Mouse (Mus musculus): Measurements from ENCODE around the gene Nrcam. TPM values are rescaled to one million over a fixed set of nuclear protein-coding genes. Genes with fewer than 3 reads are reported as not detected.
"Not testable (repeated sequence)": the region's sequence is repeated elsewhere in the genome, so short reads cannot be mapped to it uniquely, and the experiment has no call there.

The Nrcam gene
- polyA plus RNA-seq (2015; fragmentation: Nextera tagmentation; extraction: Ambion mirVana) = 125 and 142 TPM in 2 replicates

GRCm38 (mm10) chr12:44328381-44329315 lies at the start of gene Nrcam:
Nrcam (plus strand) TSS chr12:44328885.
- Histone ChIP-seq H3K9me3 (ENCODE audit: control insufficient read depth, low read length) (no peaks in the 10 kb centered on the region), H3K36me3 (ENCODE audit: control insufficient read depth, insufficient read depth, low read length) (no peaks in the 10 kb centered on the region), H3K4me1 (ENCODE audit: control insufficient read depth, insufficient read depth, low read depth, low read length) (peaks cover 18% of the 10 kb centered on the region), H3K4me2 (ENCODE audit: low read length) (peak within 1 kb of the TSS; percentile 64), H3K9ac (ENCODE audit: low read depth, low read length) (peak within 1 kb of the TSS; percentile 86), H3K27ac (ENCODE audit: low read depth, low read length) (peak within 1 kb of the TSS; percentile 92), H3K4me3 (ENCODE audit: low read length) (peak within 1 kb of the TSS; percentile 70), H3K27me3 (replicated peaks; ENCODE audit: control insufficient read depth, insufficient read depth, low read length) (no peaks in the 10 kb centered on the region)
- peak; percentile 83 for ATAC-seq
- WGBS = 2% methylated on average over 73 of the region's 74 CpGs

- 76% methylated on average over 2 of the region's 2 CpGs for WGBS
- not testable (repeated sequence) for H3K4me2 ChIP-seq (ENCODE audit: low read length); ATAC-seq
These were observed 48.5 kb upstream of the Nrcam start for GRCm38 (mm10) chr12:44280147-44280546.

GRCm38 (mm10) chr12:44281534-44281933 lies 47.2 kb upstream of the Nrcam start:
- Histone ChIP-seq H3K36me3 (ENCODE audit: control insufficient read depth, insufficient read depth, low read length) (0 out of 2 replicates have a peak, but pooled peaks cover 2% of the 10 kb centered on the region), H3K9me3 (ENCODE audit: control insufficient read depth, low read length) (no peaks in the 10 kb centered on the region), H3K4me3 (ENCODE audit: low read length) (no peak overlapping the region), H3K27me3 (replicated peaks; ENCODE audit: control insufficient read depth, insufficient read depth, low read length) (no peaks in the 10 kb centered on the region), H3K27ac (ENCODE audit: low read depth, low read length) (no peak overlapping the region), H3K9ac (ENCODE audit: low read depth, low read length) (no peak overlapping the region), H3K4me2 (ENCODE audit: low read length) (no peak overlapping the region), H3K4me1 (ENCODE audit: control insufficient read depth, insufficient read depth, low read depth, low read length) (no peaks in the 10 kb centered on the region)
- no peak for ATAC-seq
- 89% methylated on average over 3 of the region's 3 CpGs for WGBS

More at GRCm38 (mm10) chr12:44280147-44280546, 48.5 kb upstream of the Nrcam start:
- H3K27me3 ChIP-seq (replicated peaks; ENCODE audit: control insufficient read depth, insufficient read depth, low read length); H3K9ac ChIP-seq (ENCODE audit: low read depth, low read length); H3K4me1 ChIP-seq (ENCODE audit: control insufficient read depth, insufficient read depth, low read depth, low read length); H3K9me3 ChIP-seq (ENCODE audit: control insufficient read depth, low read length); H3K4me3 ChIP-seq (ENCODE audit: low read length); H3K27ac ChIP-seq (ENCODE audit: low read depth, low read length); H3K36me3 ChIP-seq (ENCODE audit: control insufficient read depth, insufficient read depth, low read length): not testable (repeated sequence)

GRCm38 (mm10) chr12:44283378-44283777 lies 45.3 kb upstream of the Nrcam start:
- no peak for ATAC-seq
- no peak overlapping the region for H3K27ac ChIP-seq (ENCODE audit: low read depth, low read length)
- H3K36me3 ChIP-seq (ENCODE audit: control insufficient read depth, insufficient read depth, low read length) = peaks cover 2% of the 10 kb centered on the region; the same call in 1 of the 2 replicates
- no peaks in the 10 kb centered on the region for H3K4me1 ChIP-seq (ENCODE audit: control insufficient read depth, insufficient read depth, low read depth, low read length)
- H3K9ac ChIP-seq (ENCODE audit: low read depth, low read length) = no peak overlapping the region
- 85% methylated on average over 9 of the region's 9 CpGs for WGBS
- no peak overlapping the region for H3K4me2 ChIP-seq (ENCODE audit: low read length)
- no peaks in the 10 kb centered on the region for H3K27me3 ChIP-seq (replicated peaks; ENCODE audit: control insufficient read depth, insufficient read depth, low read length)
- H3K9me3 ChIP-seq (ENCODE audit: control insufficient read depth, low read length) = no peaks in the 10 kb centered on the region
- H3K4me3 ChIP-seq (ENCODE audit: low read length) = no peak overlapping the region

GRCm38 (mm10) chr12:44286992-44287391 lies 41.7 kb upstream of the Nrcam start:
- no peak overlapping the region for H3K4me3 ChIP-seq (ENCODE audit: low read length)
- 93% methylated on average over 8 of the region's 8 CpGs for WGBS
- no peak overlapping the region for H3K27ac ChIP-seq (ENCODE audit: low read depth, low read length)
- ATAC-seq = no peak
- no peaks in the 10 kb centered on the region for H3K4me1 ChIP-seq (ENCODE audit: control insufficient read depth, insufficient read depth, low read depth, low read length)
- no peak overlapping the region for H3K4me2 ChIP-seq (ENCODE audit: low read length)
- no peaks in the 10 kb centered on the region for H3K9me3 ChIP-seq (ENCODE audit: control insufficient read depth, low read length)
- peaks cover 6% of the 10 kb centered on the region for H3K36me3 ChIP-seq (ENCODE audit: control insufficient read depth, insufficient read depth, low read length)
- H3K27me3 ChIP-seq (replicated peaks; ENCODE audit: control insufficient read depth, insufficient read depth, low read length) = no peaks in the 10 kb centered on the region
- H3K9ac ChIP-seq (ENCODE audit: low read depth, low read length) = no peak overlapping the region

GRCm38 (mm10) chr12:44292281-44292680 lies 36.4 kb upstream of the Nrcam start:
- peaks cover 4% of the 10 kb centered on the region; the same call in 1 of the 2 replicates for H3K36me3 ChIP-seq (ENCODE audit: control insufficient read depth, insufficient read depth, low read length)
- H3K4me2 ChIP-seq (ENCODE audit: low read length) = no peak overlapping the region
- H3K27me3 ChIP-seq (replicated peaks; ENCODE audit: control insufficient read depth, insufficient read depth, low read length) = no peaks in the 10 kb centered on the region
- no peak overlapping the region for H3K4me3 ChIP-seq (ENCODE audit: low read length)
- no peaks in the 10 kb centered on the region for H3K9me3 ChIP-seq (ENCODE audit: control insufficient read depth, low read length)
- no peaks in the 10 kb centered on the region for H3K4me1 ChIP-seq (ENCODE audit: control insufficient read depth, insufficient read depth, low read depth, low read length)
- no peak overlapping the region for H3K27ac ChIP-seq (ENCODE audit: low read depth, low read length)
- no peak overlapping the region for H3K9ac ChIP-seq (ENCODE audit: low read depth, low read length)
- ATAC-seq = peak; percentile 67

- no peaks in the 10 kb centered on the region for H3K4me1 ChIP-seq (ENCODE audit: control insufficient read depth, insufficient read depth, low read depth, low read length)
- no peak overlapping the region for H3K4me2 ChIP-seq (ENCODE audit: low read length)
- no peaks in the 10 kb centered on the region for H3K9me3 ChIP-seq (ENCODE audit: control insufficient read depth, low read length)
- H3K36me3 ChIP-seq (ENCODE audit: control insufficient read depth, insufficient read depth, low read length) = peaks cover 8% of the 10 kb centered on the region
- H3K27ac ChIP-seq (ENCODE audit: low read depth, low read length) = no peak overlapping the region
- H3K27me3 ChIP-seq (replicated peaks; ENCODE audit: control insufficient read depth, insufficient read depth, low read length) = no peaks in the 10 kb centered on the region
- H3K9ac ChIP-seq (ENCODE audit: low read depth, low read length) = no peak overlapping the region
- no peak overlapping the region for H3K4me3 ChIP-seq (ENCODE audit: low read length)
- no peak for ATAC-seq
These were observed 27.9 kb upstream of the Nrcam start for GRCm38 (mm10) chr12:44300793-44301192.

GRCm38 (mm10) chr12:44304012-44304411 lies 24.7 kb upstream of the Nrcam start:
- Histone ChIP-seq H3K27me3 (replicated peaks; ENCODE audit: control insufficient read depth, insufficient read depth, low read length) (no peaks in the 10 kb centered on the region), H3K4me2 (ENCODE audit: low read length) (no peak overlapping the region), H3K4me1 (ENCODE audit: control insufficient read depth, insufficient read depth, low read depth, low read length) (no peaks in the 10 kb centered on the region), H3K9ac (ENCODE audit: low read depth, low read length) (no peak overlapping the region), H3K9me3 (ENCODE audit: control insufficient read depth, low read length) (no peaks in the 10 kb centered on the region), H3K4me3 (ENCODE audit: low read length) (no peak overlapping the region), H3K36me3 (ENCODE audit: control insufficient read depth, insufficient read depth, low read length) (peaks cover 15% of the 10 kb centered on the region), H3K27ac (ENCODE audit: low read depth, low read length) (no peak overlapping the region)
- no peak for ATAC-seq
- WGBS = 100% methylated on average over 1 of the region's 1 CpGs

- Histone ChIP-seq H3K4me2 (ENCODE audit: low read length) (no peak overlapping the region), H3K4me1 (ENCODE audit: control insufficient read depth, insufficient read depth, low read depth, low read length) (no peaks in the 10 kb centered on the region), H3K9me3 (ENCODE audit: control insufficient read depth, low read length) (no peaks in the 10 kb centered on the region), H3K4me3 (ENCODE audit: low read length) (no peak overlapping the region), H3K27me3 (replicated peaks; ENCODE audit: control insufficient read depth, insufficient read depth, low read length) (no peaks in the 10 kb centered on the region), H3K27ac (ENCODE audit: low read depth, low read length) (no peak overlapping the region), H3K36me3 (ENCODE audit: control insufficient read depth, insufficient read depth, low read length) (peaks cover 15% of the 10 kb centered on the region), H3K9ac (ENCODE audit: low read depth, low read length) (no peak overlapping the region)
- 68% methylated on average over 5 of the region's 5 CpGs for WGBS
- ATAC-seq = no peak
These were observed 23.8 kb upstream of the Nrcam start for GRCm38 (mm10) chr12:44304869-44305268.

Data from hindbrain, embryonic 16.5 days (tissue).